27 mouse cellular contexts compared by ENCODE assay signal in genomic region chr8:43251653-43252052, GRCm38 (mm10). TPM values are rescaled to one million over a fixed set of nuclear protein-coding genes. Genes with fewer than 3 reads are reported as not detected.
DNase-seq lines count a peak whose midpoint lies in the region; ATAC-seq and TF ChIP-seq lines count a peak whose summit lies in the region.
"Had no signal": no experiment of that assay in that cellular context is flagged by ENCODE, and none has a peak within 500 bp of the region (broad histone marks: within the 10 kb centered on the region; RNA-seq: fewer than 3 reads in every experiment).

No protein-coding gene starts in this region.

- no peak overlapping the region for H3K4me2 ChIP-seq in forebrain, embryonic 12.5 days
- H3K4me2 ChIP-seq: embryonic facial prominence, embryonic 12.5 days; heart, embryonic 12.5 days; hindbrain, embryonic 15.5 days had no signal

- DNase-seq in 416B (ENCODE audit: low read depth), result peak; percentile 5
- peak; percentile 4 for DNase-seq in MEL (ENCODE audit: low read depth, low spot score)
- peak; percentile 65 for DNase-seq in ZHBTc4 (ENCODE audit: low read depth, low spot score)
- DNase-seq in frontal cortex, postnatal 10 days (ENCODE audit: low spot score in 2 of 2), result no peak
- no peak for DNase-seq in Muller cell, postnatal 12 days (ENCODE audit: inconsistent ontology term)
- DNase-seq: adrenal gland, adult 8-10 months; cerebellum, adult 11-12 months; cerebellum, adult 9-10 months; cerebellum, postnatal 25 days; forebrain, postnatal 0 days; gastrocnemius, adult 2 months; gastrocnemius, postnatal 25 days; heart, postnatal 36 days; kidney, adult 2 months had no signal

- H3K27ac ChIP-seq in MEL (ENCODE audit: control insufficient read depth, low read depth, low read length), result no peak overlapping the region
- no peak overlapping the region for H3K27ac ChIP-seq in forebrain, embryonic 12.5 days
- H3K27ac ChIP-seq: embryonic facial prominence, embryonic 12.5 days; gastrocnemius, adult 2 months; hindbrain, embryonic 15.5 days had no signal

- TF ChIP-seq CTCF in E14TG2a.4 (conservative IDR thresholded peaks at IDR 0.05; ENCODE audit: low read length) (peak; percentile 64), MEL (IDR thresholded peaks at IDR 0.05 in 2 of 3, conservative IDR thresholded peaks at IDR 0.05 in 1 of 3; ENCODE audit: control insufficient read depth in 1 of 3, insufficient read depth in 1 of 3, low read depth in 2 of 3, low read length in 3 of 3, poor library complexity in 1 of 3, severe bottlenecking in 1 of 3) (peak in 1 of 3 experiments; percentile 5; a peak in 1 of 6 replicates)

- TF ChIP-seq RAD21 in MEL (IDR thresholded peaks at IDR 0.05; ENCODE audit: low read depth, low read length), result no peak

- H3K36me3 ChIP-seq in E14TG2a.4 (ENCODE audit: insufficient read depth, low read length) (no peaks in the 10 kb centered on the region), MEL (ENCODE audit: control insufficient read depth in 1 of 2, insufficient read depth in 2 of 2, low read length in 2 of 2) (no peaks in the 10 kb centered on the region)
- no peaks in the 10 kb centered on the region for H3K36me3 ChIP-seq in forebrain, embryonic 12.5 days (replicated peaks)
- H3K36me3 ChIP-seq: embryonic facial prominence, embryonic 12.5 days; heart, embryonic 12.5 days; hindbrain, embryonic 15.5 days had no signal

- no peak overlapping the region for H3K9ac ChIP-seq in MEL (ENCODE audit: control insufficient read depth, low read depth, low read length, poor library complexity, severe bottlenecking)
- no peak overlapping the region for H3K9ac ChIP-seq in forebrain, embryonic 12.5 days
- H3K9ac ChIP-seq: embryonic facial prominence, embryonic 12.5 days; forebrain, postnatal 0 days; heart, embryonic 12.5 days; hindbrain, embryonic 15.5 days had no signal

- H3K9me3 ChIP-seq in E14TG2a.4 (ENCODE audit: low read length) (no peaks in the 10 kb centered on the region), MEL (replicated peaks; ENCODE audit: insufficient read depth, low read length) (no peaks in the 10 kb centered on the region)
- no peaks in the 10 kb centered on the region for H3K9me3 ChIP-seq in forebrain, embryonic 12.5 days
- H3K9me3 ChIP-seq: embryonic facial prominence, embryonic 12.5 days; hindbrain, embryonic 15.5 days had no signal

- no peaks in the 10 kb centered on the region for H3K4me1 ChIP-seq in E14TG2a.4 (replicated peaks; ENCODE audit: low read depth, low read length)
- H3K4me1 ChIP-seq in MEL (ENCODE audit: control insufficient read depth in 1 of 2, insufficient read depth in 2 of 2, low read length in 2 of 2), result no peaks in the 10 kb centered on the region
- no peaks in the 10 kb centered on the region for H3K4me1 ChIP-seq in forebrain, embryonic 12.5 days
- H3K4me1 ChIP-seq: embryonic facial prominence, embryonic 12.5 days; heart, embryonic 12.5 days; hindbrain, embryonic 15.5 days had no signal

- H3K27me3 ChIP-seq in E14TG2a.4 (ENCODE audit: insufficient read depth, low read length) (no peaks in the 10 kb centered on the region), MEL (ENCODE audit: control insufficient read depth in 1 of 2, insufficient read depth in 2 of 2, low read length in 2 of 2) (no peaks in the 10 kb centered on the region)
- no peaks in the 10 kb centered on the region for H3K27me3 ChIP-seq in forebrain, embryonic 12.5 days
- H3K27me3 ChIP-seq: CH12.LX; embryonic facial prominence, embryonic 12.5 days; heart, embryonic 12.5 days; hindbrain, embryonic 15.5 days had no signal

- no peak for TF ChIP-seq EP300 in MEL (IDR thresholded peaks at IDR 0.05; ENCODE audit: low read depth in 1 of 2, low read length in 2 of 2)

- ATAC-seq in forebrain, embryonic 12.5 days (ENCODE audit: low FRiP score), result no peak
- ATAC-seq: forebrain, postnatal 0 days; intestine, embryonic 16.5 days had no signal

- 82% methylated on average over 6 of the region's 6 CpGs for WGBS in forebrain, embryonic 12.5 days

- H3K79me2 ChIP-seq in MEL (ENCODE audit: control insufficient read depth, insufficient read depth, low read length, poor library complexity), result no peaks in the 10 kb centered on the region

- TF ChIP-seq POLR2A in MEL (IDR thresholded peaks at IDR 0.05; ENCODE audit: control insufficient read depth in 1 of 2, insufficient read depth in 1 of 2, low read depth in 1 of 2, low read length in 2 of 2, poor library complexity in 1 of 2), result no peak

- H3K4me3 ChIP-seq in E14TG2a.4 (replicated peaks; ENCODE audit: low read length) (no peak overlapping the region), MEL (ENCODE audit: control insufficient read depth in 1 of 2, insufficient read depth in 1 of 2, low read depth in 2 of 2, low read length in 2 of 2) (no peak overlapping the region)
- no peak overlapping the region for H3K4me3 ChIP-seq in forebrain, embryonic 12.5 days (replicated peaks)
- H3K4me3 ChIP-seq: embryonic facial prominence, embryonic 12.5 days; gastrocnemius, adult 2 months; heart, embryonic 12.5 days; hindbrain, embryonic 15.5 days had no signal

TF ChIP-seq in MEL, 35 proteins besides CTCF, POLR2A, EP300 and RAD21:
- TF ChIP-seq ZC3H11A (IDR thresholded peaks at IDR 0.05; ENCODE audit: low read depth, low read length), result no peak

RNA-seq across cellular contexts. Expression of gene Zfp42, which starts 55.1 kb away (rescaled TPM):
- not detected in 2 replicates for total RNA-seq in MEL (2012; rRNA removed)
- polyA plus RNA-seq in MEL (2012; ENCODE audit: insufficient read depth in 1 of 2, insufficient read length in 2 of 2, low read depth in 1 of 2, low replicate concordance in 2 of 2, missing spikeins in 1 of 2), result not detected
- not detected in 2 replicates for polyA plus RNA-seq in forebrain, embryonic 12.5 days (2016; fragmentation: Nextera tagmentation; extraction: Ambion mirVana)
- total RNA-seq: adrenal gland, adult 8-10 months; CH12.LX; forebrain, postnatal 0 days; gastrocnemius, adult 2 months; gastrocnemius, postnatal 25 days; granulocyte monocyte progenitor cell, adult 5-6 weeks; heart, adult 8-10 months; heart, postnatal 36 days had no signal
- polyA plus RNA-seq: cortical plate, adult 2 months; embryonic facial prominence, embryonic 12.5 days; forebrain, embryonic 11.5 days; forebrain, postnatal 0 days; heart, embryonic 12.5 days; heart, embryonic 16.5 days; hindbrain, embryonic 11.5 days; hindbrain, embryonic 15.5 days; intestine, embryonic 16.5 days; kidney, adult 2 months had no signal

Comparison
In these comparisons a context has a peak if more than half of its experiments do, and no peak if none do; other contexts are left out.
1. DNase-seq: peak in 416B (single experiment), MEL (single experiment) and ZHBTc4 (single experiment); none in frontal cortex, postnatal 10 days (0 of 2) and Muller cell, postnatal 12 days (single experiment).